Mouse (Mus musculus): ENCODE results near the gene Grid1.

The Grid1 gene

GRCm38 (mm10) chr14:35009074-35009473 is 189.2 kb downstream of the Grid1 start:
- DNase-seq (ENCODE audit: low spot score): no peak

DNA sequence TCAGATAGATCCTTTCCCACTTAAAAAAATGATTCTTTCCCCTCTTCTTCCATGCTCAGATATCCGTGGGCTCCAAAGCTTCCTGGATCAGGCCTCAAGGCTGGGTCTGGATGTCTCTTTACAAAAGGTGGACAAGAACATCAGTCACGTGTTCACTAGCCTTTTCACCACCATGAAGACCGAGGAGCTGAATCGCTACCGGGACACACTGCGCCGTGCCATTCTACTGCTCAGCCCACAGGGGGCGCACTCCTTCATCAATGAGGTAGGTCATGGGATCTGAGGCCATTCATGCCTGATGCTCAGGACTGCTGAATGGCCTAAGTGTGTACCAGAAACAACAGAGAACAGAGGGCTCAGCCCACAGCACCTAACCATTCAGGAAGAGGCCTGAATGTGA is 206.8 kb downstream of the Grid1 start:
- DNase-seq (ENCODE audit: low spot score): no peak

- no peak for DNase-seq (ENCODE audit: low spot score)
These were observed 207.7 kb downstream of the Grid1 start for GRCm38 (mm10) chr14:35027501-35028140.

DNA sequence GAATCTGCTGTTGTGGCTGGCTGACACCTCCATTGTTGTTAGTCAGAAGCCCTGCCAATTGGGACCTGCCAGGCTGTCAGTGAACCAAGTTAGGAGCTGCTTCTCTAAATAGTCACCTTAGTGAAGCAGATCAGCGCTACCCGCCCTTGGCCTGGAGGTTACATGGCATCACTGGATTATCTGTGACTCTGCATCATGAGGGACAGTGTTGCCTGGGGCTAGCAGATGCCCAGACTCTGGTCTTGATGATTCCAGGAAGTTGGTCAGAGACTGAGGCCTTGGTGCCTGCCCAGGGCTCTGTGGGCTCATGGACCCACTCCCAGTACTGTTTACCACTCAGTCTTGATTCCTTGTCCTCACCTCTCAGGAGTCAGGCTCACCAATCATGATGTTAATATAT is 209.7 kb downstream of the Grid1 start:
- no peak for DNase-seq (ENCODE audit: low spot score)

- no peak for DNase-seq (ENCODE audit: low spot score)
These were observed 210.4 kb downstream of the Grid1 start for GRCm38 (mm10) chr14:35030271-35030670.

- no peak for DNase-seq (ENCODE audit: low spot score)
These were observed 212.4 kb downstream of the Grid1 start for GRCm38 (mm10) chr14:35032283-35032682.

DNA sequence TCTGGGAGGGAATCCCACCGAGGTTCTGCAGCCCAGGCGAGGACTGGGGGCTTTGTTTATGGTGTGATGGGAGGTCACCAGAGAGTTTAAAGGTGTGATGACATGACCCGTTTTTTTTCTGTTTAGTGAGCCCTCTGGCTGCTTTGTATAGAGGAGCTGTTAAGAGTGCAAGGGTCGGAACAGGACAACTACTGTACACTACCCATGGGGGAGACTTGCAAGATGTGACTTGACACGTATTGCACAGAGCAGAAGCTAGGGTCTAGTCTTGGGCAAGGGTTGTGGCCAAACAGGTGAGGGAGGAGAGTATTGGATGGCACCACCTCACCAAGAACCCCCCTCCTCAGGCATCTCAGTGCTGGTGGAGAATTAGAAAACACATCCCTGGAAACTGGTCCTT is 224.4 kb downstream of the Grid1 start:
- DNase-seq (ENCODE audit: low spot score): no peak

- DNase-seq (ENCODE audit: low spot score): no peak
These were observed 225.2 kb downstream of the Grid1 start for GRCm38 (mm10) chr14:35044918-35045698.

GRCm38 (mm10) chr14:35049231-35049630 is 229.3 kb downstream of the Grid1 start:
- DNase-seq (ENCODE audit: low spot score): no peak

DNA sequence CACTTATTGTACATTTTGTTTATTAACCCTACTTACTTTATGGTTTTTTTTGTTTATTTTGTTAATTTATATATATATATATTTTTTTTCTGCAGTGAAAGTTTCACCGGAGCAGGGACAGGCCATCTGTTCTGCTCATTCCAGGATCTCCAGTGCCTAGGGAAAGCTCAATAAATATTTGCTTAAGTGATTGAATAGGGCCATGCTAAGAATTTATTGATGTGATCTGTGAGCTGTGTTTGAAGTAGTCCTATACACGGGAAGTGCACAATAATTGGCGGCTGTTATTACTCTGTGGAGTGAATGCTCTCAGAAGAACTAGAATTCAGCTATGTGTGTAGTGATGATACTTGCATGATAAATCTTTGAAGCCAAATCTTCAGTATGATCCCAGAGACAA is 234.2 kb downstream of the Grid1 start:
- DNase-seq (ENCODE audit: low spot score): no peak

- DNase-seq (ENCODE audit: low spot score): no peak
These were observed 254.7 kb downstream of the Grid1 start for GRCm38 (mm10) chr14:35074636-35075035.

DNA sequence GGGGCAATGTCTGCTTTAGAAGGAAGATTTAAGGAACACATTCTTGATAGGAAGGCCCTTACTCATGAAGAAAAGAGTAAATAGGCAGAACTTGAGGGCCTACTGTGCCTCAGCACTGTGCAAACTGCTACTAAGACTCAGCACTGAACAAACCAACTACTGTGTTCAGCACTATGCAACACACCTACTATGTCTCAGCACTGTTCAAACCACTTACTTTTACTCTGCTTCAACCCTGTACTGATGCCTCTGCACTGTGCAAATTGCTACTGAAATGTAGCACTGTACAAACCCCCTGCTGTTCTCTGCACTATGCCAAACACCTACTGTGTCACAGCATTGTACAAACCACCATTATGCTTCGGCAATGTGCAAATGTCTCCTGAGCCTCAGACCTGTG is 260.0 kb downstream of the Grid1 start:
- DNase-seq (ENCODE audit: low spot score): no peak

DNA sequence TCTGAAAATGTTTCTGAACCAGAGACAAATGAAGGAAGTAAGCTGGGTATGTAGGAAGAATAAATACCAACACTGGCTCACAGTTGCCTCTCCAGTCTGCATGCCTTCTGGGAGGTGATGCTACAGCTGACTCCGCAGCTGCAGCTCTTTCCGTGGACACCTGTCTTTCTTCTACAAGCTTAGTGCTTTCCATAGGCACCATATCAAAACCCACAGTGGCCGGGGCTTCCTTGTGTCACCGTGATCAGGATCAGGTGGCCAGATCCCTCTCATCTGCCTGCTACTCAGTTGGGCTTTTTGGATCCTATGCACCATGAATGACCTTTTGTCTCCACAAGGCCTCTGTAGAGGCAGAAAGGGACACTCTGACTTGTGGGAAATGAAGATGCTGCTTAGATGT is 272.7 kb downstream of the Grid1 start:
- DNase-seq (ENCODE audit: low spot score): no peak

GRCm38 (mm10) chr14:35093561-35094186 is 273.8 kb downstream of the Grid1 start:
- DNase-seq (ENCODE audit: low spot score): no peak

- DNase-seq (ENCODE audit: low spot score): no peak
These were observed 275.7 kb downstream of the Grid1 start for GRCm38 (mm10) chr14:35095506-35096059.

DNA sequence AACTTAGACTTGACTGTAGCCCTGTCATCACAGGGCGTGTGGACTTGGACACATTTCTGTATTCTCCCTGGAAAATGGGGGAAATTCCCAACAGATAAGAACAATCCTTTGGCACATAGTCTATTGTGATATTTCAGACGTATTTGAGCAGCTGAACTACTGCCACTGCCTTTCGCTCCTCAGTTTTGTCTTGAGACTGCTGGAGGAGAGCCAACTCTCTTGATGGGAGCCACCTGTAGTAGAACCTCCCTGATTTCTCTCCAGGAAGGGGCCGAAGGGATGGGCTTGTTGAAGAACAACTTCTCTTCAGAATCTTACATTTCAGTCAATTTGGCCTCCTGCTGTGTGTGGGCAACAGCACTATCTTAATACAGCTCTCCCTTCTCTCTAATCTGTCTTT is 276.2 kb downstream of the Grid1 start:
- DNase-seq (ENCODE audit: low spot score): no peak

DNA sequence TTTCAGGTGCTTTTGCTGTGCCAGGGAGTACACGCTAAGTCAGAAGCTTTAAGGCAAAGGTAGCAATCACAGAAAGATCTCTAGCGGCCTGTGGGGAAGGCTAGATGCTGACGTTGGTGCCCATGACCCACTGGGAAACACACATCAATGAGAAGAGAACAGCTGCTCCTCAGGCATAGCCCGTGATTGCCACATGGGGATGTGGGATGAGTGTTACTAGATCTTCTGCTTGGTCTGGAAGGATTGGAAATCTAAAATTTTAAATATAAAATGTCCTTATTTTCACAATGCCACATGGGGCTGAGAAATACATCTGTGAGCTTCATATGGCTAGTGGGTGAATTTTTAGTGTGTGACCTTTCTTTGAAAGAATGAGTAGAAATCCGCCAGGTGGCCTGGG is 277.3 kb downstream of the Grid1 start:
- no peak for DNase-seq (ENCODE audit: low spot score)

DNA sequence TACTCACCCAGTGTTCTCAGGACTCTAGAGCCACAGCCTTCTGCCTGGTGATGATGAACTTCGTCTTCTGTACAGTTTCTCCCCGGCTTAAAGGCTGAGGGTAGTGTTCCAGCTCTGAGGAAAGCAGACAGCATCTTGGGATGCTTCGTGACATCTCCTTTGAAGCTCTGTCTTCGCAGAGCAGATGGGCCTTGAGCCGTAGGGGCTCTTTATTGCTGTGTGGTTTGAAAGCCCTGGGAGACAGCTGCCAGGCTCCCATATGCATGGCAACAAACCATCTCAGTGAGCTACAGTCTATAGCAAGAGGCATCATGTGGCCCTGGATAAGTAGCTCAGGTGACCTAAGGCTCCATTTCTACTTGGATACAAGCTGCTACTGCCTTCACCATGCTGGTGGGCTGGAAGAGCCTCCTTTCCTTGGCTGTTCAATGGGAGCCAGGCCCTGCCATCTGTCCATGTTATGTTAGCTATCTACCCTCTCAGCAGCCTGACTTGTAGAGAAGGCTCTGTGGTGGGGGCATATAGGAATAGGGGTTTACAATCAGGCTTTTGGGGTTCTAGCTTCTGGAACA is 283.8 kb downstream of the Grid1 start:
- no peak for DNase-seq (ENCODE audit: low spot score)

- DNase-seq (ENCODE audit: low spot score): no peak
These were observed 287.7 kb downstream of the Grid1 start for GRCm38 (mm10) chr14:35107596-35107995.

DNA sequence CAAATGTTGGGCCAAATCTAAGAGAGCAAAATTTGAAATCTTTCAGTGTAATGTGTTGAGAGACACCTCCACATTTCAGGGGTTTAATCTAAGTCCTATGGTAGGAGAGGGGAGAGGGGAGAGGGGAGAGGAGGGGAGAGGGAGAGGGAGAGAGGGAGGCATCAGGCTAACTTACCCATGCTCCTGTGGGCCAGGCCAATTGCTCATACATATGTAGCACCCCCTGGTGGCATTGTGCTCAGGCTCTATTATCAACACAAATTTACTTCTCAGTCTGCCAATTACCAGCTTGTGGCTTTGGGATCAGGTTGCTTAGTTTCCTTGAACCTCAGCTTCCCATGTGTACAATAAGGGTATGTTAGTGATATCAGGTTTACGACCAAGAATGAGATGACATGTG is 291.0 kb downstream of the Grid1 start:
- no peak for DNase-seq (ENCODE audit: low spot score)

DNA sequence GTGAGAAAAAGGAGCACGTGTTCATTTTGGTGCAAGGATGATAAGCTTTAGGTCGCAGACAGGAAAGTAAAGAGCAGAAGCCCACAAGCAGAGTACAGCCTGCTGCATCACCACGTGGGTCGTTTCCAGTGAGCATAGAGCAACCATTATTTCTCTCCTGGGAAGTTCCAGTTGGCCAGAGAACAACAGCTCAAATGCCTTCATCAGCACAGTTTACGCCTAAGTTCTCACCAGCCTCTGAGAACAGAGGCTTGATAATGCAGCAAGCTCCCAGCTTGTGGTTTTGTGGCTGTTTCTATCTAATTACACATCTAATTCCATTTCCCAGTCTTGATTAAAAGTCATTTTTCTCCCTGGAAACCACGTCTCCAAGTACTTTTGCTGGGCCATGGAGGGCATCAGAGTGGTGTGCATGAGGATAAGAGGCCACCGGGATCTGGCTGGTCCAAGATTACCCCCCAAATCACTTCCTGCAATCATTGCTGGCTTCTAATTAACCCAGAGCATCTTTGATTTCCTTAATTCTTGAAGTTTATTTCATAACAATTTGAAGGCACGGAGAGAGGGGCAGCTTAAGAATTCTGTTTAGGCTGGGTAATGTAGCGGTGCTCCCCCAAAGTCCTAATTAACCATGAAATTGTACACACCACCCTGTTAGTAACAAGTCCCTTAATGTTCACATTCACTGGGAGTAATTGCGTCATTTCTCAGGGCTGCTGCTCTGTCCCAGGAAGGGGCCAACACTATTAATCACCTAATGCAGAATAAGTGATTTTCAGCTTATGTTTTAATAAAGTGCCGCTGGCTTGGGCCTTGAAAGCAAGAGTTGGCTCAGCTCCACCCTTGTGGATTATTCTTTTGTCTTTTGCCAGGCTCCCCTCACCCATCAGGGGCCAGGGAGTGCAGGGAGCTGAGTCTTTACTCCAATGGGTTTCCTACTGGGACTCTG is 292.7 kb downstream of the Grid1 start:
- no peak for DNase-seq (ENCODE audit: low spot score)

DNA sequence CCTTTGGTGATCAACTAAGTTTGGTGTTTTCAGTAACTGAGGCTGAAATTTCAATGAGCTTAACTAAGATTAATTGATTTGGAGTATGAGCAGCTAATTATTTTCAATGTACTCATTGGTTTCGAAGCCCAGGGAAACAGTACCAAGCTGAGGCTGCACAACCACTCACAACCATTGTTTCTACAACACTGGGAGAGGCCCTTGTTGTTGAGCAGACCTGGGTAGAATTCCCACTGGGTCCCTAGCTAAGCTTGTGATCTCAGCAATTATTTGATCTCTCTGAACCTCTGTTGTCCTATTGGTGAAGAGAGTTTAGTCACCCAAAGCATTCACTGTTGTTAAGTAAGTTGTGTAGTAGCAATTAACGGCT is 293.4 kb downstream of the Grid1 start:
- no peak for DNase-seq (ENCODE audit: low spot score)
